11 mouse cellular contexts compared by ENCODE assay signal in genomic region chr2:13722241-13722640, GRCm38 (mm10).
"Had no signal": no experiment of that assay in that cellular context is flagged by ENCODE, and none has a peak within 500 bp of the region (broad histone marks: within the 10 kb centered on the region; RNA-seq: fewer than 3 reads in every experiment).

No protein-coding gene starts in this region.

- H3K4me2 ChIP-seq: liver, embryonic 11.5 days; liver, embryonic 15.5 days; lung, embryonic 15.5 days; midbrain, embryonic 13.5 days had no signal

- ATAC-seq: midbrain, embryonic 13.5 days had no signal

- H3K4me1 ChIP-seq: limb, embryonic 10.5 days; liver, embryonic 15.5 days; lung, embryonic 15.5 days had no signal

- DNase-seq: kidney, adult 11 months; kidney, adult 9 months; right cerebral cortex, postnatal 25 days; thymus, adult 2 months; thymus, postnatal 25 days had no signal

- H3K27me3 ChIP-seq: liver, embryonic 15.5 days; lung, embryonic 15.5 days; midbrain, embryonic 13.5 days had no signal

- H3K9me3 ChIP-seq: limb, embryonic 10.5 days; liver, embryonic 15.5 days; lung, embryonic 15.5 days; midbrain, embryonic 13.5 days had no signal

- H3K27ac ChIP-seq: kidney, postnatal 0 days; limb, embryonic 10.5 days; liver, embryonic 15.5 days; lung, embryonic 15.5 days; midbrain, embryonic 13.5 days had no signal

- H3K4me3 ChIP-seq: limb, embryonic 10.5 days; liver, embryonic 15.5 days; lung, embryonic 15.5 days; midbrain, embryonic 13.5 days had no signal

- H3K36me3 ChIP-seq: limb, embryonic 10.5 days; liver, embryonic 15.5 days; lung, embryonic 15.5 days; midbrain, embryonic 13.5 days had no signal

- H3K9ac ChIP-seq: liver, embryonic 15.5 days; lung, embryonic 15.5 days; midbrain, embryonic 13.5 days had no signal
